19 mouse cellular contexts compared by ENCODE assay signal in genomic region chr1:176986990-176987740, GRCm38 (mm10).
A peak's percentile ranks its signal among the peaks of the same experiment; 100 is the strongest.
DNase-seq lines count a peak whose midpoint lies in the region; ATAC-seq and TF ChIP-seq lines count a peak whose summit lies in the region.
"Had no signal": no experiment of that assay in that cellular context is flagged by ENCODE, and none has a peak within 500 bp of the region (broad histone marks: within the 10 kb centered on the region; RNA-seq: fewer than 3 reads in every experiment).

No protein-coding gene starts in this region.

- TF ChIP-seq CTCF in brain, embryonic 14.5 days (IDR thresholded peaks at IDR 0.05; ENCODE audit: borderline replicate concordance, extremely low read depth, insufficient read depth, insufficient read length) = no peak
- TF ChIP-seq CTCF in heart, postnatal 0 days (IDR thresholded peaks at IDR 0.05; ENCODE audit: low read depth) = no peak

- no peak for TF ChIP-seq POLR2A in brain, embryonic 14.5 days (IDR thresholded peaks at IDR 0.05; ENCODE audit: borderline replicate concordance, extremely low read depth, insufficient read depth, insufficient read length, poor library complexity, severe bottlenecking)

- no peaks in the 10 kb centered on the region for H3K9me3 ChIP-seq in heart, embryonic 15.5 days (replicated peaks)
- H3K9me3 ChIP-seq in lung, embryonic 16.5 days (ENCODE audit: control insufficient read depth, low read length) = no peaks in the 10 kb centered on the region
- H3K9me3 ChIP-seq in heart, postnatal 0 days (replicated peaks; ENCODE audit: control insufficient read depth, low read length) = no peaks in the 10 kb centered on the region

- 21% methylated on average over 6 of the region's 6 CpGs for WGBS in heart, embryonic 15.5 days
- WGBS in lung, embryonic 16.5 days = 38% methylated on average over 6 of the region's 6 CpGs
- 26% methylated on average over 6 of the region's 6 CpGs for WGBS in heart, postnatal 0 days

- H3K4me2 ChIP-seq in heart, embryonic 15.5 days = peak overlapping the region; percentile 6; the same call in 1 of the 2 replicates
- H3K4me2 ChIP-seq in lung, embryonic 16.5 days (ENCODE audit: low read depth, low read length) = no peak overlapping the region
- no peak overlapping the region for H3K4me2 ChIP-seq in heart, postnatal 0 days (ENCODE audit: low read depth, low read length)

- peak; percentile 80; the same call in 1 of the 2 replicates for TF ChIP-seq EP300 in heart, postnatal 0 days (IDR thresholded peaks at IDR 0.05; ENCODE audit: low read depth)

- no peak for DNase-seq in heart, postnatal 25 days (ENCODE audit: low spot score)
- no peak for DNase-seq in lung, postnatal 14 days
- peak; percentile 74 for DNase-seq in brain, embryonic 14.5 days (ENCODE audit: low read depth)
- peak; percentile 68 for DNase-seq in heart, postnatal 0 days (ENCODE audit: low spot score)
- no peak for DNase-seq in gastrocnemius, adult 8-10 months (ENCODE audit: low spot score in 2 of 2)
- DNase-seq: adrenal gland, adult 2 months; cerebellum, adult 9-11 months; gastrocnemius, postnatal 36 days; kidney, postnatal 14 days; layer of hippocampus, postnatal 36 days; liver; thymus, postnatal 36 days had no signal

- no peaks in the 10 kb centered on the region for H3K27me3 ChIP-seq in heart, embryonic 15.5 days
- no peaks in the 10 kb centered on the region for H3K27me3 ChIP-seq in lung, embryonic 16.5 days (ENCODE audit: control insufficient read depth, insufficient read depth, low read depth, low read length)
- H3K27me3 ChIP-seq in heart, postnatal 0 days (ENCODE audit: control insufficient read depth, insufficient read depth, low read length) = no peaks in the 10 kb centered on the region
- H3K27me3 ChIP-seq: CH12.LX, Patski had no signal

- peak; percentile 79 for ATAC-seq in heart, embryonic 15.5 days (replicated peaks; ENCODE audit: insufficient number of reproducible peaks, insufficient read depth, low FRiP score, low read depth)
- peak; percentile 57 for ATAC-seq in lung, embryonic 16.5 days (ENCODE audit: low read depth)
- peak; percentile 94 for ATAC-seq in heart, postnatal 0 days (ENCODE audit: insufficient read depth, low read depth)
- ATAC-seq: intestine, embryonic 16.5 days; Patski had no signal

- H3K4me1 ChIP-seq in heart, embryonic 15.5 days (replicated peaks) = peaks cover 31% of the 10 kb centered on the region
- H3K4me1 ChIP-seq in lung, embryonic 16.5 days (replicated peaks; ENCODE audit: control insufficient read depth, insufficient read depth, low read length) = peaks cover 18% of the 10 kb centered on the region; the same call in 1 of the 2 replicates
- peaks cover 26% of the 10 kb centered on the region for H3K4me1 ChIP-seq in heart, postnatal 0 days (ENCODE audit: control insufficient read depth, insufficient read depth)

- no peaks in the 10 kb centered on the region for H3K36me3 ChIP-seq in heart, embryonic 15.5 days
- H3K36me3 ChIP-seq in lung, embryonic 16.5 days (ENCODE audit: control insufficient read depth, insufficient read depth, low read length) = no peaks in the 10 kb centered on the region
- H3K36me3 ChIP-seq in heart, postnatal 0 days (replicated peaks; ENCODE audit: control insufficient read depth, insufficient read depth, low read length) = no peaks in the 10 kb centered on the region

- H3K9ac ChIP-seq in heart, embryonic 15.5 days = no peak overlapping the region
- H3K9ac ChIP-seq in lung, embryonic 16.5 days (ENCODE audit: low read length) = no peak overlapping the region
- no peak overlapping the region for H3K9ac ChIP-seq in heart, postnatal 0 days (replicated peaks; ENCODE audit: low read depth, low read length)

- intact Hi-C loops in heart, postnatal 25 days (cut with DNase I) = no loop called here

- H3K4me3 ChIP-seq in heart, embryonic 15.5 days = no peak overlapping the region
- H3K4me3 ChIP-seq in lung, embryonic 16.5 days (ENCODE audit: low read length) = no peak overlapping the region
- no peak overlapping the region for H3K4me3 ChIP-seq in heart, postnatal 0 days (ENCODE audit: low read depth, low read length)
- H3K4me3 ChIP-seq: myocyte had no signal

- peak overlapping the region; percentile 60 for H3K27ac ChIP-seq in heart, embryonic 15.5 days
- no peak overlapping the region for H3K27ac ChIP-seq in lung, embryonic 16.5 days (ENCODE audit: low read length)
- H3K27ac ChIP-seq in heart, postnatal 0 days (ENCODE audit: low read depth) = no peak overlapping the region; the same call in 1 of the 2 replicates
- H3K27ac ChIP-seq: stomach, postnatal 0 days had no signal

Comparison
In these comparisons a context has a peak if more than half of its experiments do, and no peak if none do; other contexts are left out.
1. DNase-seq: peak in brain, embryonic 14.5 days (single experiment) and heart, postnatal 0 days (single experiment); none in heart, postnatal 25 days (single experiment), lung, postnatal 14 days (single experiment) and gastrocnemius, adult 8-10 months (0 of 2).
2. Peak in every context shown above with its lines, with median percentiles within 50 percentile points of each other: ATAC-seq.